Mouse (Mus musculus): Measurements from ENCODE around the gene Krtap28-13. TPM values are rescaled to one million over a fixed set of nuclear protein-coding genes. Genes with fewer than 3 reads are reported as not detected.

The Krtap28-13 gene
- not detected for total RNA-seq (2021)
- long read RNA-seq, experiment 1, result 0 reads
- long read RNA-seq, experiment 2, result 0 reads

DNA sequence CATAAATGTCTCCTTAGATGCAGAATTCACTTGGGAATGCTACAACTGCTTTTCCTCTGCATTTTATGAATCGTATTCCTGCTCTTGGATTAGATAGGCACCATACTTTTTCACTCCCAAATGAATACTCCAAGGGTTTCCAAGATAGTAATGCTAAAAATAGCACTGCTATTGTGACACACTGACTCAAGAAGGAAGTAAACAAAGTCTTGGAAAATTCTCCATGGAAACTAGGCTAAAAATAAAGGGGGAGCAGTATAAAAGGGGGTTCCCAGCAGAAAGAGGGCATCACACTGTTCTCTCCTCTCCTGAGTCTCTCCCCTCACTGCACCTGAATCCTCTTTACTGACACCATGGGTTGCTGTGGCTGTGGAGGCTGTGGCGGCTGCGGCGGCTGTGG, at the start of gene Krtap28-13:
Krtap28-13 (plus strand) TSS at position 288 of the 400 bp plus-strand sequence.
- no peak for DNase-seq

DNA sequence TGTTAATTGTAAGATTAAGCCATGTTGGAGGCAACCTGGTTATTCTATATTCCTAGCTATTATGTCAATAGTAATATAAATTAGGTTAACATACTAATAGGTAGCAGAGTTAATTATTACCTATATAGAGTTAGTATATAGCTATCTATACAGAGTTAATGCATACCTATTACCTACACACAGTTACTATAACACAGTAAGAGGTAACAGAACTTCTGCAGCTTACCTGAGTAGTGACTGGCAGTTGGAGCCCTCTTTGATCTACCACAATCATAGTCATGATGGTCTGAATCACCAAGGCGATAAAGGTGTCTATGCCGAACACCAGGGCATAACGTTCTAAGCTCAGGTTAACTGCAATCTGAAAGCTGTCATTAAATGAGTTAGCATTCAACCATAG, 46.3 kb upstream of the Krtap28-13 start:
- DNase-seq, result no peak

DNA sequence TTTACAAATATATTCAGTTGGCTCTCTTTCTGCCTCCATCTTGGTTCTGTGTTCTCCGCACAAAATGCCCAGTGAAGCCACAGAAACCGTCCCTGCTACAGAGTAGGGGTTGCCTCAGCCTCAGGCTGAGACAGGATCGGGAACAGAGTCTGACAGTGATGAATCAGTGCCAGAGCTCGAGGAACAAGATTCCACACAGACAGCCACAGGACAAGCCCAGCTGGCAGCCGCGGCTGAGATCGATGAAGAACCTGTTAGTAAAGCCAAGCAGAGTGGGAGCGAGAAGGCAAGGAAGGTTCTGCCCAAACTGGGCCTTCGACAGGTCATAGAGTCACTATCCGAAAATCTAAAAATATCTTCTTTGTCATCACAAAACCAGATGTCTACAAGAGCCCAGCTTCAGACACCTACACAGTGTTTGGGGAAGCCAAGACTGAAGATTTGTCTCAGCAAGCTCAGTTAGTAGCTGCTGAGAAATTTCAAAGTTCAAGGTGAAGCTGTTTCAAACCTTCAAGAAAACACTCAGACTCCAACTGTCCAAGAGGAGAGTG, 45.3 kb upstream of the Krtap28-13 start:
- DNase-seq, result no peak

DNA sequence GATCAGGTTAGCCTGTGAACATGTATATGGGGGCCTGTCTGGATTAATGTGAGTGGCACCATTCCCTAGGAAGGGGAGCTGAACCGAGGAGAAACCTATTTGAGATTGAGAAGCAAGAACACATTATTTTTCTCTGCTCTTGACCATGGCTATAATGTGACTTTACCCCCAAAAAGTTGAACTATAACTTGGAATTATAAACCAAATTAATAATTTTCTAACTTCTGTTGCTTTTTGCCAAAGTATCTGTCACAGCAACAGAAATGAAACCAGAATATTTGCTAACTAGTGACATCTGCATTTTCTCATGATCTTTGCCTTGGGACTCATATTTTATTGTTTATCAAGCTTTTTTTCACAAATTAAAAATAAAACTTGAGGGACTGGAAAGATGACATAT, 44.2 kb upstream of the Krtap28-13 start:
- DNase-seq, result no peak

DNA sequence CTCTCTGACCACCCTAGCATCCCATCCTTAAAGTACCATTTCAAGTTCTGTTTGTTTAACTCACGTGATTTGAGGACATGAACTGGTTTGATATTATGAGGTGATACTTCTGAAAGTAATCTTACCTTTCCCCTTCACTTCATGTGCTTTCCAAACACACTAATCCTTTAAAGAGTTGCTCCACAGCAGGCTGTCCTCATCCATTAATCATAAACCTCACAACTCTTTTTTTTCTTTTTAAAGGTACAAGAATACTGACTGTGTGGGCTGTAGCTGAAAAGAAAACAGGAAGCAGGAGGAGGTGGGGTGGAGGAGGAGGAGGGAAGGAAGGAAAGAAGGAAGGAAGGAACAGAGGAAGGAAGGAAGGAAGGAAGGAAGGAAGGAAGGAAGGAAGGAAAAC, 28.8 kb upstream of the Krtap28-13 start:
- DNase-seq, result no peak

DNA sequence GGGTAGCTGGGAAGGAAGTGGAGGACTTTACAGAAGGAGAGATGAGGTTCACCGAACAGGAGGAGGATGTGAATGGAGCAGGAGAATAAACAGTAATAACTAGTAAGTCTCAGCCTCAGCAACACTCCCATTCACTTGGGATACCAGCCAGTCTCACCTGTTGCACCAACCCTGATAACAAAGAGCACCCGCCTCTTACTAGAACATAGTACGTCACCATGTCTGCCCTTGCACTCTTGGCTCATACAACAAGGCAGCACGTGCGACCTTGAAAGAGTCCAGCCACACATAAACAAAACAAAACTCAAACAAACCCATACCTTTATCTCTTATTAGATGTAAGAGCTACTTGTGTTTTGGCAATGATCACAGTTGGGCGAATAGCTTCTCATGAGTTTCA, 28.2 kb upstream of the Krtap28-13 start:
- DNase-seq, result no peak

DNA sequence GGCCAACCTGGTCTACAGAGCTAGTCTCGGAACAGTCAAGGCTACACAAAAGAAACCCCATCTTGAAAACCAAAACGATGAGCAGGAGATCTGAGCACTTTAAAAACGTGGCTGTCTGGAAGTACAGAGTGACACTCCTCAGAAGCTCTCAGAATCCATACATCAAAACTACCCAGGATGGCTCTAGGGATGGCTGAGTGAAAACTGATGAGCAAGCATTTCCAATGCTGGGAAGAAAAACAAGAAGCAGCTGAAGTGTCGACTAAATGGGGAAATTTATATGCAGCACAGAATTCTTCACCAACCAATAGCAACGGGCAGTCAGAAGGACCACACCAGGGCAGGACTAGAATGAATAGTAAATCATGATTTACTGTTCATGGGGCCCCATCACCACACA, 26.2 kb upstream of the Krtap28-13 start:
- no peak for DNase-seq

DNA sequence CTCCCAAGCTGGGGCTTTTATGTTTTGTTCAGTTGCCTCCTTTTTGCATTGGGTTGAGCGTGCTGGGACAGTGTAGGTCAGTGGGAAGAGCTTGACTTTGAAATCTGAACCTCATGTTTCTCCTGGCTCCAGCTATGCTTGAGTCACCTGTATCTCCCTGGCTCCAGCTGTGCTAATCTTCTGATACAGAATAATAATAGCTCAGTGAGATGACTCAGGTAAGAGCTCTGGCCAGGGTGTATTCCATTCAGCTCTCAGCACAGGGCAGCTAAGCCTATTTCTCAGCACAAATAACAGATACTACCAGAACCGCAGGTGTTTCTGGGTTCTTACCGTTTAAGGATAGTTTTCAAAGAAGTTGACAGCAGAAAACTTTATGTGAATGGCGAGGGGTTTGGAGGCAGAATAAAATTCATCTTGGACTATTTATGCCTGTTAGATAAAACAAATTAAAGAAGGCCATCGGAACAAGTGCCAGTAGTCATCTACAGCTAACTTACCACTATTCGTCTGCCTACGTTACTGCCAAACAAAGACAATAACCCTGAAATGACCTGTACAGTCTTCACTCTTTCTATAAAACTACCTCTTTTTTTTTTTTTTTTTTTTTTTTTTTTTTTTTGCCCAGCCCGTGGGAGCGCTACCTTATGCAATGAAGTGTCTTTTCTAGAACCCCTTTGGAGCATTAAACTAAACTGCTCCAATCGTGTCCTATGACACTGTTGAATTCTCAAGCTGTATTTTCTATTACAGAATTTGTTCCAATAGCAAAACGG, 23.6 kb upstream of the Krtap28-13 start:
- no peak for DNase-seq

DNA sequence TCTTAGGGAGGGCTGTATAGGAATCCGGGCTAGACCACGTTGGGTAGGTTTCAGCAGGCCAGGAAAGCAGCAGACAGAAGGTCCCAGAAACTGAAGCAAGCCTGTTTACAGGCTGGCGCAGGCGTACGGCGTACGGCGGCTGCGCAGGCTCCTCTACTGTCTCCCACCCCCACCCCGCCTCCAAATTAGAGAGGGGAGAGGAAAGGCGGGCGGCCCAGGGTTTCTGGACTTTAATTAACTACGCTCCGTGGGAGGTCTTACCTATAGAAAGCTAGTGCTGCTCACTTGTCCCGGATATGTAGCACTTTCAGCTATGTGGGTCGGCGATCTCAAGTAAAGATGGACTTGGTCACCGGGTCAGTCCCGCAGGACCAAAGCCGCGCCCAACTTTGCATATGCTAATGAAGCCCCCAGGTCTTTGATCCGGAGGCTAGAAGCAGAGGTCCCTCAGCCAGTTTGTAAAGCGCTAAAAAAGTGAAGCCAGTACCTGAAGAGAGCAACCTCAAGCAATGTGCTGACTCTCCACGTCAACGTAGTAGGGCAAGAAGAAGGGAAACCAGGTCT, 22.5 kb upstream of the Krtap28-13 start, which contains the start of gene Slc19a3:
Slc19a3 (minus strand) TSS at position 340 of the 564 bp plus-strand sequence.
- DNase-seq, result no peak

DNA sequence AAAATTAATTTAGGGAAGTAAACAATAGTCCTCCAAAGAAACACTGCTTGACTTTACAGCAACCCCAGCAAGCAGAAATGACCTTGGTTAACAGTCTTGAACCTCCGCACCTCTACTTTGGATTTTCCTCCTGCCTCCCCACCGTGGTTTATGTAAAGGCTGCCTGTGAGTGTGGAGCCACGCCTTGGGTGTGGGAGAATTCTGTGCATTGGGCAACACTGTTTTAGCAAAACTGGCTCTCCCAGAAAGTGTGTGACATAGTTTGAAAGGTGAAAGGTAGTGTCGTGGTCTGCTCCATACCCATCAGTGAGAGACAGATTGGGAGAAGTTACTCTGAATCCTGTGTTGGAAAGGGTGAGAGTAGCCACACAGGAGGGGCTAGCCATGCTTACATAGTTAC, 21.6 kb upstream of the Krtap28-13 start:
- DNase-seq, result no peak

DNA sequence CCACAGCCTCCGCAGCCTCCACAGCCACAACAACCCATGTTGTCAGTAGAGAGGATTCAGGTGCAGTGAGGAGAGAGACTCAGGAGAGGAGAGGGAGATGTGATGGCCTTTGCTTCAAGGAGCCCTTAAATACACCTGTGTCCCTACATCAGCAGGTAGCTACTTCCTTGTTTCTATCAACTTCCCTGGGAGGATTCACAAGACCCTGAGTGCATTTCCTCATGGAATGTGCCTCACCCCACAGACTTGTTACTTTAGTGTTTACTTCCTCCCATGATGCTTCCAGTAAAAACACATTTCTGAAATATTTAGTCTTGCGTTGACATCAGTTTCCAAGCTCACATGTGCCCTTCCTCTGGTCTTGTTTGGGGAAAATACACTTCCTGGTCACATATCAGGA, 18.4 kb upstream of the Krtap28-13 start, which contains the start of gene Krtap28-10:
Krtap28-10 (minus strand) TSS at position 101 of the 400 bp plus-strand sequence.
- DNase-seq, result no peak

DNA sequence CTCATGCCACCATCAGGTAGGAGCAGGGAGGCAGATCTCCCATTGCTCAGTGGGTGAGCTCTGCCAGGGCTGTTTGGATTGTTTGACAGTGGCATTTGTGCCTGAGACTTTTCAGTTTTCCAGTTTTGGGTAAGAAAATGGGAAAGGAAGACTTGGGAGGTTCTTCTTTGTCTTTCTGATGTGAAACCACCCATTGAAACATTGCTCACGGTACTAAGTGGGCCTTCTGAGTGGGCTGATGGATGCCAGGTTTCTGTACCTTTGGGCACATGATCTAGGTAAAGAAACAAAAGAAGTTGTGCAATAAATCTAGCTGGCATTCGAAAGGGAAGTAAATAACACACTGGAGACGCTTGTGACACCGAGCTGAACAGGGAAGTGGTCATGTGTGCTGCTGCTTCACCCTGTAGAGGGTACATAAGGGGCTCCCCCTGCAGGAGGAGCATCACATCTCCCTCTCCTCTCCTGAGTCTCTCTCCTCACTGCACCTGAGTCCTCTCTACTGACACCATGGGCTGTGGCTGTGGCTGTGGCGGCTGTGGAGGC, 15.8 kb upstream of the Krtap28-13 start, which contains the start of gene Gm47969:
Gm47969 (plus strand) TSS at position 51 of the 546 bp plus-strand sequence.
- DNase-seq, result no peak

DNA sequence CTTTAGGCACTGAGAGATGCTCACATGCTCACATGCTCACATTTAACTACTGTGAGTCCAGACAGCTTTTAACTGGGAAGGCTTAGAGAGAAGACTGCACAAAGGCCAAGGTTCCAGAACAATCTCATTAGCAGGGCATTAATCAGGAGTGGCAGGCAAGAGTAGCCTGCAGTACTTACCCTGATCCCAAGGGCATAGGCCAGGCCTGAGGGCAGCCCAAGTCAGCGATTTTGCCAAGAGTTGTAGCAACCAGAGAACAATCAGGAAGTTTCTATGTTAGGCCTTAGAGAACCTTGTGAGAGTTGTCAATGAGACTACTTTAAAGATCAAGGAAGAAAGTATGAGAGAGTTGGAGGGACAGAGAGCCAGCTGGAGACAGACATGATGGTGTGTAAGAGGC, 2.2 kb upstream of the Krtap28-13 start:
- no peak for DNase-seq

DNA sequence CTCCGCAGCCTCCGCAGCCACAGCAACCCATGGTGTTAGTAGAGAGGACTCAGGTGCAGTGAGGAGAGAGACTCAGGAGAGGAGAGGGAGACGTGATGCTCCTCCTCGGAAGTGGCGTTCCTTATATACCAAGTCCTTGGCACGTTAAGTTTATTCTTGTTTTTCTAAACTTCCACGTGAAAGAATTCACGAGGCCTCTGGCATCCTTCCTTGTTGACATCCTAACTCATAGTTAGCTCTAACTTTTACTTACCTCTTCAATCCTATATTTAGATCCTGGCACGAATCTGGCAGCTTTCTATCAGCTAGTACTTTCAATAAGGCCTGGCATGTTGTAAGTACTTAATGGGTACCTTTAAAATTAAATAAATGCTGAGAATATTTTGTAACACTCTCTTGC, 1.5 kb upstream of the Krtap28-13 start, which contains the start of gene A030005K14Rik:
A030005K14Rik (minus strand) TSS at position 101 of the 400 bp plus-strand sequence.
- DNase-seq, result no peak

DNA sequence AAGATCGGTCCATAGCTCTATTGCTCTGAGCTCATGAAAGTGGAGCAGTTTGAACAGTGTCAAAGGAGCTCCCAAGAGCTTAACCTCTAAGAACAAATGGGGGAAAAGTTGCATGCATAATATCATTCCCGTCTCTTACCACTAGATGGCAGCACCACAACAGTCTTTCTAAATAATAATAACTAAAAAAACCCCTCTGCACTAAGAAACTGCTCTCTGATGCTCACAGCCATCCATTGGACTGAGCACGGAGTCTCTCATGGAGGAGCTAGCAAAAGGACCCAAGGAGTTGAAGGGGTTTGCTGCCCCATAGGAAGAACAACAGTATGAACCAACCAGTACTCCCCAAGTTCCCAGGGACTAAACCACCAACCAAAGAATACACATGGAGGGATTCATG, 4.1 kb downstream of the Krtap28-13 start:
- DNase-seq, result no peak

DNA sequence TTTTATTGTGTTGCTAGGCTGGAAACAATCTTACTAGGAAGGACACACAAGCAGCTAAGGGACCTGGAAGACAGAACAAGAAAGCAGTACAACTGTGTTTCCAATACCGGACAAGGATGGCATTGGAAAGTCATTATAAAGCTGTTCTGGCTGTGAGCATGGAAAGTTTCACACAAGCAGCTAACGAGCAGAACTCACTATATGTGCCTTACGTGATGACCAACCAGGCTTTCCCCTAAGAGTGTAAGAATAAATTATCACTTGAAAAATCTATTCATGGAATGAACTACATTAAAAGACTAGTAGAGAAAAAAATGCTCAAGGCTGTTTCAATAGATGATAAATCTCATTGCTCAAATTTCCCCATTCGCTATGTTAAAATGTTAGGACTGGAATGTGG, 5.8 kb downstream of the Krtap28-13 start:
- DNase-seq, result no peak

DNA sequence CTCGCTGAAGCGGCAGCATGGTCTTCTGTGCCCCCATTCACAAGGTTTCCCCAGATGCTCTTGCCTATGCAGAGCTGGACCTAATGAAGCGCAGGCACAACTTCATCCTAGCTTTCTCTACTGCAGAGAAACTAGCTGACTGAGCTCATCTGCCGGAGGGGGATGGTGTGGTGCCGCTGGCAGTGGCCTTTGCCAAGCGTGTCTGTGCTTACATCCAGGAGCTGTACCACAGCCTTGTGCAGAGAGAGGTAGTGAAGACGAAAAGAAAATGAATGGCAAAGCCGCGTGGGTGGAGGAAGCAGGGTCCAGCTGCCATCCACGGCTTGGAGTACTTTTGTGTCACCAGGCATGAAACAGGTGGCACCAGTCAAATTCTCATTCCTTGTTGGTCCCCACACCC, 6.5 kb downstream of the Krtap28-13 start:
- no peak for DNase-seq

DNA sequence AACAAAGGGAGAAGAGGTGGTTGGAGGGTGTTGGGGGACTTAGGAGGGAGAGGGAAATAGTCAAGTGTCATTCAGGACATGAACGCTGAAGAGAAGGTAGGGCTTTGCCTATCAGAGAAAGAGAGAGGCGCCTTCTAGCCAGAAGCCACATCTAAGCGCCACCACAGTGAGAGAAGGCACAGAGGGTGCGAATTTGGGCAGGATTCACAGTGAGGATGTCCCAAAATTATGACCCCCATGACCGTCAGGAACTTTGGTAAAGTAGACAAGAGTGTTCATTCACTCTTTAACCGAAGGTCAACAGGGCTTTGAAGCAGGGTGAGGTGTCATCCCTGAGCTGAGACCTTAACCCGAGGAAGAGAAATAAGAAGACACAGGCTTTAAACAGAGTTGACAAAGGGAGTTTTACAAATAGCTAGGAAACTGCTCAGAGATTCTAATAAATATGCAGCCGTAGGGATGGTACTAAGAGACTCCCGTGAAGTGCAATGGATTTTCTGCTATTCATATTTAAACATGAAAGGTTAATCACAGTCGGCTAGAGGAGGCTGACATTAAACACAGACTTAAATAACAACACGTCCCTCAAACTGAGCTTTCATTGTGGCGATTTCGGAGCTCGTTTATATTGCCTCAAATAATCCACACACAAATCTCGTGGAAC, 14.9 kb downstream of the Krtap28-13 start:
- no peak for DNase-seq

DNA sequence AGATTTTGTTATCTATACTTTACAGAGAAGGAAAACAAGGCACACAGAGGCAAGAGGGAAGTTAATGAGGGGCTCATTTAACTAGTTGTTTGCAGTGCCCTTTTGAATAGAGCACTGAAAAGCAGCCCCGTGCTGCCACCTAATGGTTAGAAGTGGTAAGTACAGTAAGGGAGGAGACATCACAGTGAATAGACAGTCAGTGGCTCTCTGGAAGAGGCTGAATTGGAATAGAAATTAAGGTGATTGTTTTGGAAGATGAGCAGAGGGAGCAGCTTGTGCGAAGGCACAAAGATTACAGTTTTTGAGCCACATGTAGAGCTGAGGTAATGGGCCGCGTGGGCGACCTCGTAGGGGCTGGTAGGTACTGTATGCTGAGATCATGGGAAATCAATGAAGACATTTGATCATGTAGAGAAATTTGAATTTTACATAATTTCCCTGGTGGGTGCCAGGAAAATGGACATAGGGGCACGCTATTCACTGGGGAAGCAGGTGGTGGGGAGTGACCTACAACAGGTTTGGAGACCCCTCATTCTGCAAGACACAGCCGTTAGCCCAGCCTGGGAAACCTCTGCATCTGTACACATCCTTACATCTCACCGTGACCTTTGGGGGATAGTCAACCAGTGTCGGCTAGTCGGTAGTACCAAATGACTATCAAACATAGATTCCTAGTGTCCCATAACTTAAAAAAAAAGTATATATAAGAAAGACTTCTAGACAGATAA, 15.6 kb downstream of the Krtap28-13 start:
- peak; percentile 6 for DNase-seq

DNA sequence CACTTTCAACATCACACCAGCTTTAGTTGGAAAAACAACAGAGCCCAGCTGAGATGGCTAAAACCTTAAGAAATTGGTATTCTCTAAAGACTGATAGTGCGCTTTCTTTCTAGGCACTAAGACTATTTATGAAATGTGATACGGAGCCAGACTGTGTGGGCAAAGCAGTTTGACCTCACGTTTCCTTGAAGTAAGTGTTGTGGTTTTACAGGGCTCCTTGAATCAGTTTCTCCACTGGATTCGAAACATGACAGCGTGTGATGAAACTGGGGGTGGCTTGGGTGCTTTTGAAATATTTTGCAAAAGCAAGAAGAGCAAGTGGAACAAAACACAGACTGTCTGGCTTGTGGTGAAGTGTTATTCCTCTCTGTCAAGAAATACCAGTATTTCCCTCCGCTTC, 16.3 kb downstream of the Krtap28-13 start:
- DNase-seq, result no peak

DNA sequence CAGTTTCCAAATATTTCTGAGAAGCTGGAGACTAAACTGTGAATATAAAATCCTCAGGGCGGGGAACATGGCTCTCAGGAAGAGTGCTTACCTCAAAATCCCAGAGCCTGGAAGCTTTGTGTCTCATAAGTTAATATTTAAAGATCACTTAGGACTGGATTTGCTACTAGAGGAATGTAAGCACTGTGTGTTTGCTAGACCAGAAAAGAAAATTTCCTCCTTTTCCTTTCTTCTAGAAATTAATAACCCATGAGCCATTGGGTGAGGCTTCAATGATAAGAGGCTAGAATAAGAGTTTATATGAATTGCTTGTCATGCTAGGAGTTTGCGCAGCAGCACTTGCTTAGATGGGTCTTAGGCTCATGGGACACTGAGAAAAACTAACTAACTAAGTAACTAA, 24.1 kb downstream of the Krtap28-13 start:
- DNase-seq, result no peak

DNA sequence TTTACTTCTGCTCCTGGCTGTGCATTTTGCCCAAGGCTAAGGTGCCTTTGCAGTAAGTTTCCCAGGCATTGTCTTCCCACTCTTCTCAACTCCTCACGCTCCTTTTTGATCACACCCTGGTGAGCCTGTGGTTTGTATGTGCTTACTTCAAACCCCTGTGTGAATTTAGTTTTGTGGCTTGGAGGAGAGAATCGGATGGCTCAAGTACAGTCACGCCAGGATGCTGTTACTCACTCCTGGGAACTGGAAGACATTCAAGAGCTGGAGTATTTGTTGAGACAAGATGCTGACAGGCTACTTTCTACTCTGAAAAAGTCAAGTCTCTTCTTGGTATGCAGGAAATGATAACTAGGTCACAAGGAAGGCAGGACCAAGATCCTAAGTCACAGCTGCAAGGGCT, 30.5 kb downstream of the Krtap28-13 start:
- DNase-seq, result no peak
